Mouse (Mus musculus): ENCODE measurements around the gene Sspn.

GRCm38 (mm10) chr6:145953121-145953896, 21.9 kb downstream of the Sspn start:
- TF ChIP-seq CTCF (IDR thresholded peaks at IDR 0.05; ENCODE audit: control insufficient read depth, insufficient read depth, insufficient read length) = no peak
- no peak for TF ChIP-seq CEBPB (IDR thresholded peaks at IDR 0.05; ENCODE audit: low read depth)
- no peak for TF ChIP-seq USF1 (IDR thresholded peaks at IDR 0.05; ENCODE audit: low read depth)
- no peak for TF ChIP-seq MAX (IDR thresholded peaks at IDR 0.05)
- no peak for TF ChIP-seq MYOG (IDR thresholded peaks at IDR 0.05; ENCODE audit: control insufficient read depth, extremely low read depth, insufficient read length)
- TF ChIP-seq MYOD1 (IDR thresholded peaks at IDR 0.05; ENCODE audit: control insufficient read depth, insufficient read length, low read depth) = no peak
- no peak for TF ChIP-seq FOSL1 (IDR thresholded peaks at IDR 0.05; ENCODE audit: insufficient read depth, low read length, poor library complexity, severe bottlenecking)

Data from C2C12 (cell line).